Mouse (Mus musculus) CD4-positive helper T cell, adult 2 months (primary cell): ENCODE data around the gene Gm44805.

Experiments
- DNase-seq: peaks from one replicate; pipeline ENCODE4 v3.0.0-alpha.2; 2012; ENCODE audit warnings: low read depth, missing footprints, low spot score

Gm44805 gene

DNA sequence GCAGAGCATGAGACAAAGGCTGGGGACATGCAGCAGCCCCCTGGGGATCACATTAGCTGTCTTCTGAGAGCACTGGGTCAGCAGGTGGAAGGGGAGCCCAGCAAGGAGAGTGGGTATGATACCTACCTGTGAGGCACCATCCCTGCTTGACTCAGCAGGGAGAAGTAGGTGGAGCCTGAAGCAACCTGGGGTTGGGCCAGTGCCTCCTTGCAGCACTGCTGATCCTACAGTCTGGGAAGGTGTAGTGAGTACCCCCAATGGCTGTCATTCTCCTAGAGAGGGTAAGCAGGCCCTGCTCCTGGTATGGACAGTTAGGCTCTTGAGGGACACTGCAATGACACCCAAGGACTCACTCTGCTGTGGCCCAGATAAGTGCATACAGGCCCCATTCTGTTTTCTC is 48.9 kb downstream of the Gm44805 start:
- no peak for DNase-seq

DNA sequence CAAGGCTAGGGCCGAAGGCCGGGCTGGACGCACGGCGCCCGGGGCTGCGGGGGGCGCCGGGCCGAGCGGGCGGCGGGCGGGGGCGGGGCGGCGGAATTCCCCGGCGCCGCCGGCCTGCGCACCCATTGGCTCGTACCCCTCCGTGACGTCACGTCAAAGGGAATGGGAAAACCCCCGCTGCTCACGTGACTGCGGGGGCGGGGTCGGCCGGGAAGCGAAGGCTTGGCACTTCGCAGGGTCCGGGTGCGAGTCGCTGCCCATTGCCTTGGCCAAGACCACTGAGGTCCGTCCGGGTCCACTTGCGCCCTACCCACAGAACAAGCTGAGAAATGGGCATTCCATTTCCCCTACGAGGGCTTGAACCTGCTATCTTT is 51.9 kb downstream of the Gm44805 start, which contains the start of gene Relb:
TSS of gene Relb (minus strand) at position 78 of the 374 bp plus-strand sequence.
- peak; percentile 92 for DNase-seq

DNA sequence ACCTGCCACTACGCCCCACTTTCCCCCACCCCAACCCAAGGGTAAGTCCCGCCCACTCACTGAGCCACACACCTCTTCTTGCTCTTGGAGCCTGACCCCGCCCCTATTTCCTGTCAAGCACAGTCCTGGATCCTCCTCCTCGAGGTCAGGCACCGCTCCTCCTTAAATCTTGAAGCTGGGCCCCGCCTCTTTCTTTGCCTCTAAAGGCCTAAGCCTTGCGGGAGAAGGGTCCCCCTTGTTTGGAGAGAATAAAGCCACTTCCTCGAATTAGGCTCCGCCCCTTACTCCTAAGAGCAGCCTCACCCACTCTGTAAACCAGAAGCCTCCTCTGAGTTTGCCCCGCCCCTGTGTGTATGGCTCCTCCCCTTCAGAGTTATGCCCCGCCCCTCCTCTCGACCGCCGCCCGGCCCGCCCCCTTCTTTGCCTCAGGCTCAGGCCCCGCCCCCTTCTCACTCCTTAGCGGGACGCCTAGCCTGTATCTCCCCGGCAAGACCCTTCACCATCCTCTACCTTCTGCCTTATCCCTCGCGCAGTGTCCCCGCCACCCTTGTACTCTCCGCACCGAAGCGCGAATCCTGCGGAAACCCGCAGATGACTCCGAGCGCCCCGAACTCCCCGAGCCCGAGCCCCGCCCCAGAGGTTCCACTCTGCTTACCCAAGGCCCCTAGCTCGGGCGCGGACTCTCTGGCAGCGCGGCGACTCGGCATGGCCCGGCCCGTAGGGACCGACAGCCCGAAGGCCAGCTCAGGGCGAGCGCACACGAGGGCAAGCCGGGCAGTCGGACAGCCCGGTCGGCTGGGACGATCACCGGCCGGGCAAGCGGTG is 52.5 kb downstream of the Gm44805 start:
- DNase-seq: peak; percentile 100

DNA sequence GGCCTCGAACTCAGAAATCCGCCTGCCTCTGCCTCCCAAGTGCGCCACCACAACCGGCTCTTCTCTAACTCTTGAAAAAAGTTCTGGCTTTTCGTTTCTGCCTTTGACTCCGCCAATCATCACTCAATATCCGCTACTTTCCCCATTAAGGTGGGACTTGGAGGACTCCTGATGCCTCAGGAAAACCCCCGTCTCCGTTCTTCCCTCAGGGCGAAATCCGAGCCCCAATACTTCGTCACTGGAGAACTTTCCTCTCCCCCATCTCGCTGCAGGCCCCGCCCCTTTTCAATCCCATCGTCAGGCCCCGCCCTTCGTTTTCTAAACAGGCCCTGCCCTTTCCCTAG is 53.1 kb downstream of the Gm44805 start:
- DNase-seq: no peak

DNA sequence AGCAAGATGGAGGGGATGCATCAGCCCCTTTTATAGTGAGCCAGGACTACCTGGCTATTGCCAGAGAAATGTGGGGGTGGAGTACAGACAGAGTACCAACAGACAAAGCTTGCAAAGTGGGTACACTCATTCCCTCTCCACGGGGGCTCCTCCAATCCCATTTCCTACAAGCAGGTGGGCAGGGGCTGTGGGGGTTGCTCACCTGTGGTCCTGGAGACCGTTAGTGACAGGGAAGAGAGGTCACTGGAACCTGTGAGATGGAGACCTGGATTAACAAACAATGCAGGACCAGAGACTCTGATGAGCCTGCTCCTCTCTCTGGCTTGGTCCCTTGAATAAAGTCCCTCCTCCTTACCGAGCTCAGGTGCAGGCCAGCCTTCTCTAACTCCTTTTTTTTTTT is 53.5 kb downstream of the Gm44805 start:
- DNase-seq: no peak

DNA sequence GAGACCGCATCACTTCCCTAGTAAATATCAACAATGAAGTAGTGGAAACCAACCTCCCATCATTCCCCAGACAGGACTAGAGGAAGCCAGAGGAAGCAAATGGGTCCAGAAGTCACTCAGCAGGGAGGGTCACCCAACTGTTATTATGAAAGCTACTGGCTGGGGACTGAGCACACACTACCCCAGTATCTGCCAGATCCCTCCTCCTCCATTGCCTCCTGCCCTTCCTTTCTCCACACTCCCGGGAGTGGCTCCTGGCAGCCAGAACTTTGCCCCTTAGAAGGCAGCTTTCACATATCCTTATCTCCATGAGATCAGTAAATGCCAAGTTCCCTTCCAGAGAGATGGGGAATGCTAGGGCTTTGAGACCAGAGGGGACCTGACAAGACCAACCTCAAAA is 57.8 kb downstream of the Gm44805 start:
- no peak for DNase-seq

DNA sequence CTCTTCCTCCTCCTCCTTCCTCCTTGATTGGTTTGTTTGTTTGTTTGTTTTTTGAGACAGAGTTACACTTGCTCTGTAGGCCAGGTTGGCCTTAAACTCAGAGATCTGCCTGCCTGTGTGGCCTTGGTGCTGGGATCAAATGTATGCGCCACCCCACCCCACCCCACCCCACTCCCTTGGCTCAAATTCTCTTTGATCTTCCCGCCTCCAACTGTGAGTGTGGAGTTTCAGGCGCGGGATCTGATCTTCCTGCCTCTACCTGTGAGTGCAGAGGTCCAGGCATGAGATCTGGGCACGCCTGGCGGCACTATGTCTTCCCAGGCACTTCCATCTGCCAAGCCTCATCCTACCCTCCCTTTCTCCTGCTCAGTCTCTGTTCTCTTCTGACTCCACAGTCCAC is 59.0 kb downstream of the Gm44805 start:
- no peak for DNase-seq
